In the genomic region with DNA sequence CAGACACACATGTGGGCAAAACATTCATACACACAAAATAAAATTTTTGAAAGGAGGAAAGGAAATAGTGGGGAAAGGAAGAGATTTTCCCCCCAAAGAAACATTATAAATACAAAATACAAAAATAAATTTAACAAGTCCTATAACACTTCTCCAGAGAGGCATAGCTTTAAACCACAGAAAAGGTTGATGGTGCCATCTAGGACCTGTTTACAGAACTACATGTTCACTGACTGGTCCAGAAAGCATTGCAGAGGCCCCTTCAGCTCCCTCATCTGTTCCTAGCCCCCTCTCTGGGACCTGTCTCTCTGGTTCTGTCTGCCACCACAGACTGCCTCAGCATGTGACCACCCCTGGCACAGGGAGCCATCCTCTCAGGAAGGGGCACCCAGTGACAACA, we compare ENCODE assay signal across 14 mouse cellular contexts. TPM values are rescaled to one million over a fixed set of nuclear protein-coding genes. Genes with fewer than 3 reads are reported as not detected.
DNase-seq lines count a peak whose midpoint lies in the region; ATAC-seq and TF ChIP-seq lines count a peak whose summit lies in the region.
"Had no signal": no experiment of that assay in that cellular context is flagged by ENCODE, and none has a peak within 500 bp of the region (broad histone marks: within the 10 kb centered on the region; RNA-seq: fewer than 3 reads in every experiment).

No protein-coding gene starts in this region.

- ATAC-seq in intestine, postnatal 0 days = no peak
- ATAC-seq in intestine, embryonic 16.5 days = no peak
- no peak for ATAC-seq in midbrain, postnatal 0 days (ENCODE audit: low FRiP score)
- ATAC-seq in midbrain, embryonic 11.5 days (ENCODE audit: low FRiP score) = no peak
- no peak for ATAC-seq in stomach, postnatal 0 days (ENCODE audit: low FRiP score, low TSS enrichment)
- ATAC-seq: inflammation-experienced regulatory T-cells, adult 6 months had no signal

- no peak overlapping the region for H3K4me3 ChIP-seq in intestine, postnatal 0 days (ENCODE audit: low read depth, low read length)
- no peak overlapping the region for H3K4me3 ChIP-seq in intestine, embryonic 16.5 days (ENCODE audit: low read length)
- no peak overlapping the region for H3K4me3 ChIP-seq in midbrain, postnatal 0 days (ENCODE audit: low read depth, low read length)
- no peak overlapping the region for H3K4me3 ChIP-seq in midbrain, embryonic 11.5 days (ENCODE audit: low read depth, low read length)
- H3K4me3 ChIP-seq in stomach, postnatal 0 days (ENCODE audit: low read depth, low read length) = no peak overlapping the region
- H3K4me3 ChIP-seq: embryonic facial prominence, embryonic 15.5 days; heart, embryonic 15.5 days had no signal

- no peak for DNase-seq in midbrain, postnatal 0 days (ENCODE audit: low spot score)
- DNase-seq in midbrain, embryonic 11.5 days (ENCODE audit: low spot score, missing footprints) = no peak
- DNase-seq in adipocyte (ENCODE audit: low spot score) = peak; percentile 24
- no peak for DNase-seq in stomach, postnatal 0 days (ENCODE audit: low spot score)
- no peak for DNase-seq in B cell, adult 2 months
- DNase-seq: adrenal gland, postnatal 25 days; left cerebral cortex, postnatal 4 days; thymus, postnatal 25 days had no signal

- H3K27me3 ChIP-seq in intestine, postnatal 0 days (replicated peaks; ENCODE audit: control insufficient read depth, insufficient read depth, low read length) = no peaks in the 10 kb centered on the region
- H3K27me3 ChIP-seq in intestine, embryonic 16.5 days (replicated peaks; ENCODE audit: control insufficient read depth, insufficient read depth, low read length) = no peaks in the 10 kb centered on the region
- no peaks in the 10 kb centered on the region for H3K27me3 ChIP-seq in midbrain, postnatal 0 days (ENCODE audit: insufficient read depth, low read length)
- H3K27me3 ChIP-seq in midbrain, embryonic 11.5 days (ENCODE audit: control insufficient read depth, insufficient read depth, low read length) = no peaks in the 10 kb centered on the region
- H3K27me3 ChIP-seq in stomach, postnatal 0 days (ENCODE audit: control insufficient read depth, insufficient read depth, low read length) = no peaks in the 10 kb centered on the region
- H3K27me3 ChIP-seq: embryonic facial prominence, embryonic 15.5 days had no signal

- no peaks in the 10 kb centered on the region for H3K4me1 ChIP-seq in intestine, postnatal 0 days (replicated peaks; ENCODE audit: control insufficient read depth, insufficient read depth, low read length)
- no peaks in the 10 kb centered on the region for H3K4me1 ChIP-seq in intestine, embryonic 16.5 days (ENCODE audit: control insufficient read depth, insufficient read depth, low read length)
- no peaks in the 10 kb centered on the region for H3K4me1 ChIP-seq in midbrain, postnatal 0 days (ENCODE audit: insufficient read depth, low read length)
- H3K4me1 ChIP-seq in midbrain, embryonic 11.5 days (ENCODE audit: control insufficient read depth, insufficient read depth, low read length) = no peaks in the 10 kb centered on the region
- no peaks in the 10 kb centered on the region for H3K4me1 ChIP-seq in stomach, postnatal 0 days (replicated peaks; ENCODE audit: control insufficient read depth, insufficient read depth)
- H3K4me1 ChIP-seq: embryonic facial prominence, embryonic 15.5 days; heart, embryonic 15.5 days had no signal

- H3K36me3 ChIP-seq in intestine, postnatal 0 days (ENCODE audit: control insufficient read depth, insufficient read depth) = peaks cover 4% of the 10 kb centered on the region; the same call in 1 of the 2 replicates
- 0 out of 2 replicates have a peak, but pooled peaks cover 3% of the 10 kb centered on the region for H3K36me3 ChIP-seq in intestine, embryonic 16.5 days (ENCODE audit: control insufficient read depth, insufficient read depth, low read length)
- H3K36me3 ChIP-seq in midbrain, postnatal 0 days (ENCODE audit: insufficient read depth, low read length) = no peaks in the 10 kb centered on the region
- no peaks in the 10 kb centered on the region for H3K36me3 ChIP-seq in midbrain, embryonic 11.5 days (ENCODE audit: control insufficient read depth, insufficient read depth, low read length)
- no peaks in the 10 kb centered on the region for H3K36me3 ChIP-seq in stomach, postnatal 0 days (ENCODE audit: control insufficient read depth, insufficient read depth, low read length)
- H3K36me3 ChIP-seq: embryonic facial prominence, embryonic 15.5 days; heart, embryonic 15.5 days had no signal

- peak; percentile 48; the same call in 1 of the 2 replicates for TF ChIP-seq CTCF in intestine, postnatal 0 days (IDR thresholded peaks at IDR 0.05; ENCODE audit: low read depth)
- peak; percentile 41 for TF ChIP-seq CTCF in midbrain, postnatal 0 days (IDR thresholded peaks at IDR 0.05)
- peak; percentile 61 for TF ChIP-seq CTCF in stomach, postnatal 0 days (IDR thresholded peaks at IDR 0.05; ENCODE audit: low read depth)

- H3K27ac ChIP-seq in intestine, postnatal 0 days (ENCODE audit: low read depth, low read length) = no peak overlapping the region
- no peak overlapping the region for H3K27ac ChIP-seq in intestine, embryonic 16.5 days (ENCODE audit: low read length)
- no peak overlapping the region for H3K27ac ChIP-seq in midbrain, postnatal 0 days (ENCODE audit: low read depth, low read length)
- no peak overlapping the region for H3K27ac ChIP-seq in midbrain, embryonic 11.5 days (ENCODE audit: low read depth, low read length)
- H3K27ac ChIP-seq in stomach, postnatal 0 days (replicated peaks) = no peak overlapping the region
- H3K27ac ChIP-seq: embryonic facial prominence, embryonic 15.5 days; heart, embryonic 15.5 days; macrophage had no signal

- H3K9ac ChIP-seq in intestine, postnatal 0 days (ENCODE audit: low read depth, low read length) = no peak overlapping the region
- H3K9ac ChIP-seq in intestine, embryonic 16.5 days (ENCODE audit: low read depth, low read length) = no peak overlapping the region
- no peak overlapping the region for H3K9ac ChIP-seq in midbrain, postnatal 0 days (replicated peaks; ENCODE audit: low read length, poor library complexity, severe bottlenecking)
- H3K9ac ChIP-seq in midbrain, embryonic 11.5 days (ENCODE audit: low read length) = no peak overlapping the region
- H3K9ac ChIP-seq in stomach, postnatal 0 days (ENCODE audit: low read length) = no peak overlapping the region
- H3K9ac ChIP-seq: embryonic facial prominence, embryonic 15.5 days; heart, embryonic 15.5 days had no signal

- TF ChIP-seq EP300 in stomach, postnatal 0 days (optimal IDR thresholded peaks at IDR 0.05) = no peak

- H3K4me2 ChIP-seq in intestine, postnatal 0 days (replicated peaks; ENCODE audit: low read depth) = no peak overlapping the region
- H3K4me2 ChIP-seq in intestine, embryonic 16.5 days (ENCODE audit: low read depth, low read length) = no peak overlapping the region
- no peak overlapping the region for H3K4me2 ChIP-seq in midbrain, postnatal 0 days (ENCODE audit: low read depth, low read length, poor library complexity, severe bottlenecking)
- H3K4me2 ChIP-seq in midbrain, embryonic 11.5 days = no peak overlapping the region
- H3K4me2 ChIP-seq in stomach, postnatal 0 days (replicated peaks; ENCODE audit: low read depth) = no peak overlapping the region
- H3K4me2 ChIP-seq: embryonic facial prominence, embryonic 15.5 days; heart, embryonic 15.5 days had no signal

- H3K9me3 ChIP-seq in intestine, postnatal 0 days (ENCODE audit: control insufficient read depth) = no peaks in the 10 kb centered on the region
- no peaks in the 10 kb centered on the region for H3K9me3 ChIP-seq in intestine, embryonic 16.5 days (ENCODE audit: control insufficient read depth, low read length)
- no peaks in the 10 kb centered on the region for H3K9me3 ChIP-seq in midbrain, postnatal 0 days (ENCODE audit: low read length)
- no peaks in the 10 kb centered on the region for H3K9me3 ChIP-seq in midbrain, embryonic 11.5 days (ENCODE audit: control insufficient read depth, low read length)
- H3K9me3 ChIP-seq in stomach, postnatal 0 days (ENCODE audit: control insufficient read depth, low read length) = no peaks in the 10 kb centered on the region
- H3K9me3 ChIP-seq: embryonic facial prominence, embryonic 15.5 days; heart, embryonic 15.5 days had no signal

RNA-seq across cellular contexts. Expression of a gene that starts 1.2 kb away (rescaled TPM):
- 10.1 and 11.1 TPM in 2 replicates for polyA plus RNA-seq in intestine, postnatal 0 days (2015; fragmentation: Nextera tagmentation; extraction: Ambion mirVana)
- polyA plus RNA-seq in intestine, embryonic 16.5 days (2015; fragmentation: Nextera tagmentation; extraction: Ambion mirVana) = 25.5 and 27.6 TPM in 2 replicates
- 103 and 119 TPM in 2 replicates for total RNA-seq in midbrain, postnatal 0 days (2014; rRNA removed)
- polyA plus RNA-seq in midbrain, postnatal 0 days (2015; fragmentation: Nextera tagmentation; extraction: Ambion mirVana) = 157 and 163 TPM in 2 replicates
- polyA plus RNA-seq in midbrain, embryonic 11.5 days (2014; fragmentation: Nextera tagmentation; extraction: Ambion mirVana) = 19.3 and 23.4 TPM in 2 replicates
- polyA plus RNA-seq in stomach, postnatal 0 days (2015; fragmentation: Nextera tagmentation; extraction: Ambion mirVana) = 35.6 and 36.5 TPM in 2 replicates

RNA-seq across cellular contexts. Expression of a gene that starts 41.4 kb away (rescaled TPM):
- polyA plus RNA-seq in intestine, postnatal 0 days (2015; fragmentation: Nextera tagmentation; extraction: Ambion mirVana) = 37.7 and 47.1 TPM in 2 replicates
- polyA plus RNA-seq in intestine, embryonic 16.5 days (2015; fragmentation: Nextera tagmentation; extraction: Ambion mirVana) = 45.8 and 56.1 TPM in 2 replicates
- total RNA-seq in midbrain, postnatal 0 days (2014; rRNA removed) = 0.44 and 0.47 TPM in 2 replicates
- polyA plus RNA-seq in midbrain, postnatal 0 days (2015; fragmentation: Nextera tagmentation; extraction: Ambion mirVana) = 0.29 and 0.46 TPM in 2 replicates
- 0.07 and 0.11 TPM in 2 replicates for polyA plus RNA-seq in midbrain, embryonic 11.5 days (2014; fragmentation: Nextera tagmentation; extraction: Ambion mirVana)
- polyA plus RNA-seq in stomach, postnatal 0 days (2015; fragmentation: Nextera tagmentation; extraction: Ambion mirVana) = 5.5 and 5.6 TPM in 2 replicates
- total RNA-seq: adrenal gland, postnatal 25 days had no signal
- polyA plus RNA-seq: inflammation-experienced regulatory T-cells, adult 6 months; macrophage had no signal
